ENCODE assay signal across 24 mouse cellular contexts in genomic region chr7:29575606-29576005, GRCm38 (mm10). TPM values are rescaled to one million over a fixed set of nuclear protein-coding genes. Genes with fewer than 3 reads are reported as not detected.
DNase-seq lines count a peak whose midpoint lies in the region; ATAC-seq and TF ChIP-seq lines count a peak whose summit lies in the region.
"Had no signal": no experiment of that assay in that cellular context is flagged by ENCODE, and none has a peak within 500 bp of the region (broad histone marks: within the 10 kb centered on the region; RNA-seq: fewer than 3 reads in every experiment).

No protein-coding gene starts in this region.

- H3K36me3 ChIP-seq in MEL (ENCODE audit: control insufficient read depth in 1 of 2, insufficient read depth in 2 of 2, low read length in 2 of 2), result 0 out of 4 replicates have a peak, but pooled peaks cover 0 to 2% of the 10 kb centered on the region in 2 experiments
- H3K36me3 ChIP-seq in intestine, embryonic 15.5 days, result no peaks in the 10 kb centered on the region
- H3K36me3 ChIP-seq: forebrain, embryonic 10.5 days; heart, embryonic 10.5 days; heart, embryonic 13.5 days; hindbrain, embryonic 12.5 days; hindbrain, embryonic 15.5 days had no signal

- peak; percentile 42 for ATAC-seq in granulocyte monocyte progenitor cell, adult 5-6 weeks (replicated peaks; ENCODE audit: poor library complexity, severe bottlenecking)
- no peak for ATAC-seq in intestine, embryonic 15.5 days
- ATAC-seq: forebrain, embryonic 13.5 days; forebrain, embryonic 16.5 days had no signal

- TF ChIP-seq EP300 in MEL (IDR thresholded peaks at IDR 0.05; ENCODE audit: low read depth in 1 of 2, low read length in 2 of 2), result no peak

- TF ChIP-seq RAD21 in MEL (IDR thresholded peaks at IDR 0.05; ENCODE audit: low read depth, low read length), result no peak

- intact Hi-C loops in heart, postnatal 14 days (cut with DNase I), result no loop called here

- H3K79me2 ChIP-seq in MEL (ENCODE audit: control insufficient read depth, insufficient read depth, low read length, poor library complexity), result no peaks in the 10 kb centered on the region

- H3K4me3 ChIP-seq in MEL (ENCODE audit: control insufficient read depth in 1 of 2, insufficient read depth in 1 of 2, low read depth in 2 of 2, low read length in 2 of 2), result peak overlapping the region; percentile 25 to 79
- H3K4me3 ChIP-seq in intestine, embryonic 15.5 days (replicated peaks), result no peak overlapping the region
- H3K4me3 ChIP-seq: forebrain, embryonic 10.5 days; forebrain, embryonic 13.5 days; gastrocnemius, adult 2 months; heart, embryonic 10.5 days; heart, embryonic 13.5 days; hindbrain, embryonic 12.5 days; hindbrain, embryonic 15.5 days had no signal

- H3K4me2 ChIP-seq in intestine, embryonic 15.5 days (replicated peaks), result no peak overlapping the region
- H3K4me2 ChIP-seq: forebrain, embryonic 13.5 days; heart, embryonic 13.5 days; hindbrain, embryonic 12.5 days; hindbrain, embryonic 15.5 days had no signal

- TF ChIP-seq POLR2A in MEL (IDR thresholded peaks at IDR 0.05; ENCODE audit: control insufficient read depth in 1 of 2, insufficient read depth in 1 of 2, low read depth in 1 of 2, low read length in 2 of 2, poor library complexity in 1 of 2), result no peak

- no peak overlapping the region for H3K27ac ChIP-seq in MEL (ENCODE audit: control insufficient read depth, low read depth, low read length)
- H3K27ac ChIP-seq in intestine, embryonic 15.5 days, result no peak overlapping the region
- H3K27ac ChIP-seq: forebrain, embryonic 10.5 days; forebrain, embryonic 13.5 days; gastrocnemius, adult 2 months; heart, embryonic 10.5 days; heart, embryonic 13.5 days; hindbrain, embryonic 12.5 days; hindbrain, embryonic 15.5 days had no signal

- no peak overlapping the region for H3K9ac ChIP-seq in MEL (ENCODE audit: control insufficient read depth, low read depth, low read length, poor library complexity, severe bottlenecking)
- no peak overlapping the region for H3K9ac ChIP-seq in intestine, embryonic 15.5 days
- H3K9ac ChIP-seq: forebrain, embryonic 13.5 days; heart, embryonic 13.5 days; hindbrain, embryonic 12.5 days; hindbrain, embryonic 15.5 days had no signal

- H3K4me1 ChIP-seq in MEL (ENCODE audit: control insufficient read depth in 1 of 2, insufficient read depth in 2 of 2, low read length in 2 of 2), result peaks cover 2 to 11% of the 10 kb centered on the region in 2 experiments; a peak in 3 of 4 replicates
- no peaks in the 10 kb centered on the region for H3K4me1 ChIP-seq in intestine, embryonic 15.5 days (replicated peaks)
- H3K4me1 ChIP-seq: forebrain, embryonic 10.5 days; forebrain, embryonic 13.5 days; heart, embryonic 10.5 days; heart, embryonic 13.5 days; hindbrain, embryonic 12.5 days; hindbrain, embryonic 15.5 days had no signal

- no peaks in the 10 kb centered on the region for H3K9me3 ChIP-seq in MEL (replicated peaks; ENCODE audit: insufficient read depth, low read length)
- no peaks in the 10 kb centered on the region for H3K9me3 ChIP-seq in intestine, embryonic 15.5 days
- H3K9me3 ChIP-seq: forebrain, embryonic 13.5 days; heart, embryonic 10.5 days; hindbrain, embryonic 12.5 days; hindbrain, embryonic 15.5 days had no signal

- DNase-seq in 3T3-L1 (ENCODE audit: low read depth, low spot score) (peak; percentile 29), A20 (ENCODE audit: low read depth, low spot score) (peak; percentile 18), MEL (ENCODE audit: low read depth, low spot score) (peak; percentile 77)
- DNase-seq in left cerebral cortex, adult 8-10 months (ENCODE audit: low spot score in 2 of 2), result no peak
- DNase-seq in heart, postnatal 14 days, result no peak
- DNase-seq: adrenal gland, postnatal 10 days; adrenal gland, postnatal 36 days; B cell, adult 2 months; cerebellum, adult 18-20 months; cerebellum, adult 9-10 months; cerebellum, postnatal 14 days; gastrocnemius, adult 2 months; gastrocnemius, postnatal 14 days; heart, adult 18-20 months; kidney, adult 11 months had no signal

- WGBS in intestine, embryonic 15.5 days, result 40% methylated on average over 1 of the region's 1 CpGs

- TF ChIP-seq CTCF in MEL (IDR thresholded peaks at IDR 0.05 in 2 of 3, conservative IDR thresholded peaks at IDR 0.05 in 1 of 3; ENCODE audit: control insufficient read depth in 1 of 3, insufficient read depth in 1 of 3, low read depth in 2 of 3, low read length in 3 of 3, poor library complexity in 1 of 3, severe bottlenecking in 1 of 3), result no peak

- no peaks in the 10 kb centered on the region for H3K27me3 ChIP-seq in MEL (ENCODE audit: control insufficient read depth in 1 of 2, insufficient read depth in 2 of 2, low read length in 2 of 2)
- no peaks in the 10 kb centered on the region for H3K27me3 ChIP-seq in intestine, embryonic 15.5 days (replicated peaks)
- H3K27me3 ChIP-seq: forebrain, embryonic 13.5 days; heart, embryonic 13.5 days; hindbrain, embryonic 12.5 days; hindbrain, embryonic 15.5 days had no signal

TF ChIP-seq in MEL, 35 proteins besides CTCF, POLR2A, EP300 and RAD21:
- no peak for TF ChIP-seq RCOR1 (IDR thresholded peaks at IDR 0.05; ENCODE audit: low read depth, low read length)
- no peak for TF ChIP-seq CHD1 (IDR thresholded peaks at IDR 0.05; ENCODE audit: low read depth, low read length)
- no peak for TF ChIP-seq NELFE (IDR thresholded peaks at IDR 0.05; ENCODE audit: low read depth, low read length)
- TF ChIP-seq ZC3H11A (IDR thresholded peaks at IDR 0.05; ENCODE audit: low read depth, low read length), result no peak
- TF ChIP-seq MYB (IDR thresholded peaks at IDR 0.05; ENCODE audit: low read depth, low read length), result no peak
- no peak for TF ChIP-seq ELF1 (IDR thresholded peaks at IDR 0.05; ENCODE audit: low read depth, low read length)
- TF ChIP-seq MAX (IDR thresholded peaks at IDR 0.05; ENCODE audit: low read length), result no peak
- TF ChIP-seq JUND (IDR thresholded peaks at IDR 0.05; ENCODE audit: low read depth, low read length), result no peak
- no peak for TF ChIP-seq CHD2 (IDR thresholded peaks at IDR 0.05; ENCODE audit: low read length)
- TF ChIP-seq USF1 (IDR thresholded peaks at IDR 0.05; ENCODE audit: low read depth, low read length), result no peak

RNA-seq across cellular contexts. Expression of gene Sipa1l3, which starts 57.2 kb away (rescaled TPM):
- total RNA-seq in MEL (2012; rRNA removed), result 14.1 and 14.9 TPM in 2 replicates
- polyA plus RNA-seq in MEL (2012; ENCODE audit: insufficient read depth in 1 of 2, insufficient read length in 2 of 2, low read depth in 1 of 2, low replicate concordance in 2 of 2, missing spikeins in 1 of 2), result 10 to 100 TPM in 1 of 2 experiments, not detected in 1; 49.4 TPM
- total RNA-seq in granulocyte monocyte progenitor cell, adult 5-6 weeks (2014; fragmentation: Nextera tagmentation), result 39.4 and 43.1 TPM in 2 replicates
- total RNA-seq in granulocyte monocyte progenitor cell, adult 5-6 weeks (2017), result 5.8 and 6.2 TPM in 2 replicates
- total RNA-seq in left cerebral cortex, adult 8-10 months (2022), result 10 to 100 TPM; 55.2 to 64.7 (median 57.8) TPM
- 10 to 100 TPM; 15.7 to 15.9 TPM for total RNA-seq in heart, postnatal 14 days (2021)
- polyA plus RNA-seq in intestine, embryonic 15.5 days (2015; fragmentation: Nextera tagmentation; extraction: Ambion mirVana), result 26.6 and 27.9 TPM in 2 replicates

Comparison
In these comparisons a context has a peak if more than half of its experiments do, and no peak if none do; other contexts are left out.
1. DNase-seq: peak in 3T3-L1 (single experiment), A20 (single experiment) and MEL (single experiment); none in left cerebral cortex, adult 8-10 months (0 of 2) and heart, postnatal 14 days (0 of 2).